Mouse (Mus musculus) spleen, adult 2 months (tissue): ENCODE data around the gene Slc27a1.

Experiments used
- CTCF ChIP-seq: fragments of 200-500 bp; IDR thresholded peaks from 2 replicates; pipeline ENCODE4 v1.5.1; 2011; ENCODE audit warnings: mild to moderate bottlenecking, inconsistent platforms; ENCODE audit not compliant: insufficient read depth, insufficient read length, insufficient replicate concordance; ENCODE audit errors: extremely low read depth
- POLR2A ChIP-seq: fragments of 200-500 bp; IDR thresholded peaks from 2 replicates; pipeline ENCODE4 v1.6.1; 2011; ENCODE audit warnings: low read depth, low read length, inconsistent platforms

GRCm38 (mm10) chr8:71579009-71579408 lies 10.3 kb downstream of the Slc27a1 start:
- TF ChIP-seq POLR2A, result no peak
- TF ChIP-seq CTCF, result no peak
